Mouse (Mus musculus) heart, postnatal 0 days (tissue): ENCODE results near the gene Pip5k1b. TPM values are rescaled to one million over a fixed set of nuclear protein-coding genes. Genes with fewer than 3 reads are reported as not detected.
A peak's percentile ranks its signal among the peaks of the same experiment; 100 is the strongest.

Experiments
- ATAC-seq: fragments of 200-750 bp; cut with Nextera tagmentation; 2 replicates; pipeline ENCODE4 v1.8.0; 2017; ENCODE audit warnings: low read depth, moderate number of reproducible peaks, moderate library complexity; ENCODE audit not compliant: insufficient read depth
- DNase-seq: peaks from one replicate; pipeline ENCODE4 v3.0.0-alpha.2; 2016; ENCODE audit warnings: low spot score
- H3K27ac ChIP-seq: fragments of 300-500 bp; sonication (generic); 2 replicates; pipeline ENCODE4 v1.5.1; 2014; ENCODE audit warnings: low read depth, mild to moderate bottlenecking
- H3K27me3 ChIP-seq: fragments of 300-500 bp; sonication (generic); 2 replicates; pipeline ENCODE4 v1.6.1; 2014; ENCODE audit warnings: low read length, mixed read lengths; ENCODE audit not compliant: control insufficient read depth, insufficient read depth
- H3K36me3 ChIP-seq: fragments of 300-500 bp; sonication (generic); replicated peaks from 2 replicates; pipeline ENCODE4 v1.6.1; 2014; ENCODE audit warnings: low read length, mixed read lengths; ENCODE audit not compliant: control insufficient read depth, insufficient read depth
- H3K4me1 ChIP-seq: fragments of 300-500 bp; sonication (generic); 2 replicates; pipeline ENCODE4 v1.6.1; 2014; ENCODE audit warnings: antibody characterized with exemption; ENCODE audit not compliant: control insufficient read depth, insufficient read depth
- H3K4me2 ChIP-seq: fragments of 300-500 bp; sonication (generic); 2 replicates; pipeline ENCODE4 v1.6.1; 2014; ENCODE audit warnings: low read depth, mild to moderate bottlenecking, low read length, moderate library complexity
- H3K4me3 ChIP-seq: fragments of 300-500 bp; sonication (generic); 2 replicates; pipeline ENCODE4 v1.5.1; 2014; ENCODE audit warnings: low read depth, low read length
- H3K9ac ChIP-seq: fragments of 300-500 bp; sonication (generic); replicated peaks from 2 replicates; pipeline ENCODE4 v1.6.1; 2014; ENCODE audit warnings: low read depth, low read length, mixed read lengths
- H3K9me3 ChIP-seq: fragments of 300-500 bp; sonication (generic); replicated peaks from 2 replicates; pipeline ENCODE4 v1.6.1; 2016; ENCODE audit warnings: low read length; ENCODE audit not compliant: control insufficient read depth
- CTCF ChIP-seq: IDR thresholded peaks from 2 replicates; pipeline ENCODE4 v1.5.1; 2016; ENCODE audit warnings: antibody characterized with exemption, control low read depth, low read depth
- EP300 ChIP-seq: IDR thresholded peaks from 2 replicates; pipeline ENCODE4 v1.6.1; 2016; ENCODE audit warnings: antibody characterized with exemption, low read depth
- WGBS: fragments of 180-500 bp; shearing (Covaris S2); extraction: QIAGEN DNeasy Blood & Tissue Kit; methylation state at CpG from one replicate; pipeline ENCODE4 v1.1.7; 2014; 5-methylcytosine and 5-hydroxymethylcytosine counted together
- polyA plus RNA-seq: library from polyadenylated mRNA; unstranded; fragments of >200 nt; fragmentation: Nextera tagmentation; extraction: Ambion mirVana; gene quantifications from 2 replicates; pipeline ENCODE4 v1.2.1, GENCODE M21; 2015
- total RNA-seq: library from RNA; depleted of rRNA; stranded (reverse); fragments of >200 nt; gene quantifications from 2 replicates; pipeline ENCODE4 v1.2.3, GENCODE M21; 2014; ENCODE audit warnings: low replicate concordance

Gene Pip5k1b
- total and polyA plus RNA-seq, 2 experiments from 2014 or later, result 14.0 to 19.2 TPM

DNA sequence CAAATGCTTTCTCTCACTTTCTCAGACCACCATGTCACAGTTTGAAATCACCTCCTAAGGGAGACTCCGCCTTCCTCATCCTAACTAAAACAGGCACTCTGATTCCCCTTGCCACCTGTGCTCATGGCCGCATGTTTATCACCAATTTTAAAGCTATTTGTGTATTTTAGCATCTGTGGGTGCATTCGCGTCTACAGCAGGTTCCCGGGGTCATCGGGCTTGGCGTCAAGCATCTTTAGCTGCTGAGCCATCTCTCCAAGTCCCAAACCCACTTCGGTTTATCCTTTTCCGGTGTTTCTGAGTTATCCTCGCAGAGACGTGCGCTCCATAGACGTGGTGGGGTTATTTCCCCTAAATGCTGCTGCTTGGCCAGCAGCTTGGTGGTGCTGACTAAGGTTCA, 20.5 kb upstream of the Pip5k1b start:
- Histone ChIP-seq H3K4me2 (no peak overlapping the region), H3K27me3 (no peaks in the 10 kb centered on the region), H3K27ac (no peak overlapping the region), H3K4me1 (peaks cover 15% of the 10 kb centered on the region), H3K4me3 (no peak overlapping the region), H3K9me3 (no peaks in the 10 kb centered on the region), H3K36me3 (no peaks in the 10 kb centered on the region), H3K9ac (no peak overlapping the region)
- 93% methylated on average over 13 of the region's 13 CpGs for WGBS
- no peak for DNase-seq
- TF ChIP-seq EP300, result no peak
- no peak for TF ChIP-seq CTCF
- no peak for ATAC-seq

DNA sequence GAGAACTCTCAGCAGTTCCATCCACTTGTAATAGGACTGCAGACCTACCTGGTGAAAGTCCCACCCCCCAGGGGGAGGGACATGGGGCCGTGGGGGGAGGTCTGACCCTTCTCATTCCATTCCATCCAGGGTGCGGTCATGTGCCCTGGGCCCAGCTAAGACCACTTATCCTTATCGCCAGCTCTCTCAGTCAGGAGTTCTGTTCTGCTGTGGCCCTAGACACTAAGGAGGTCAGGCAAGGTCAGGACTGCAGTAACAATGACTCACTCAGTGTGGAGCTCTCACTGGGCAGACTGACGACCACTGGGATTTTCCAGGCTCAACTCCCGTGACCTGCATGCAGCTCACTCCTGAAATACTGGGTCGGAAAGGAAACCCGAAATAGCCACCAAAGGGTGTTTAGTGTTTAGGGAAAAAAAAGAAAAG, 16.1 kb upstream of the Pip5k1b start:
- Histone ChIP-seq H3K4me2 (no peak overlapping the region), H3K9me3 (no peaks in the 10 kb centered on the region), H3K27me3 (no peaks in the 10 kb centered on the region), H3K9ac (no peak overlapping the region), H3K4me1 (peaks cover 15% of the 10 kb centered on the region), H3K4me3 (no peak overlapping the region), H3K36me3 (no peaks in the 10 kb centered on the region), H3K27ac (peak overlapping the region; percentile 51; the same call in 1 of the 2 replicates)
- peak; percentile 6; the same call in 1 of the 2 replicates for TF ChIP-seq CTCF
- peak; percentile 95 for TF ChIP-seq EP300
- DNase-seq, result peak; percentile 59
- peak; percentile 97 for ATAC-seq
- WGBS, result 16% methylated on average over 7 of the region's 7 CpGs

DNA sequence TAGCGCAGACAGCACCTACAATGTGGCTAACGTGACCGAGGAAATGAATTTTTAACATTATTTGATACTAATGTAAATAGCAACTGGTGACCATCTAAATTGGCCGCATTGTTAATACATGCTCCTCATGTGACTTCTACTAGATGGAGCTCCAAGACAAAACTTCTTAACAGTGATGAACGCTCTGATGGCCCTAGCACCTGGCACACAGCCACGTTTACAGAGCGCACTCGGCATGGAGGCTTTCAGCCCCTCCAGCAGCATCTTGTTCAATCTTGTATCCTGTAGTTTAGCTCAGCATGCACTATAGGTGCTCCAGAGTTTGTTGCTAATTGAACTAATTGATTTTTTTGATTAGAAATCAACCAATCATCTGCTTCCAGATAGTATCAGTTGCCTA, 15.3 kb upstream of the Pip5k1b start:
- Histone ChIP-seq H3K9ac (no peak overlapping the region), H3K4me3 (no peak overlapping the region), H3K27ac (0 out of 2 replicates have a peak overlapping the region, but pooled peaks have one; percentile 51), H3K4me1 (peaks cover 15% of the 10 kb centered on the region), H3K4me2 (no peak overlapping the region), H3K27me3 (no peaks in the 10 kb centered on the region), H3K9me3 (no peaks in the 10 kb centered on the region), H3K36me3 (no peaks in the 10 kb centered on the region)
- ATAC-seq (no peak), DNase-seq (no peak)
- TF ChIP-seq EP300 (no peak), CTCF (no peak)
- 66% methylated on average over 8 of the region's 8 CpGs for WGBS

DNA sequence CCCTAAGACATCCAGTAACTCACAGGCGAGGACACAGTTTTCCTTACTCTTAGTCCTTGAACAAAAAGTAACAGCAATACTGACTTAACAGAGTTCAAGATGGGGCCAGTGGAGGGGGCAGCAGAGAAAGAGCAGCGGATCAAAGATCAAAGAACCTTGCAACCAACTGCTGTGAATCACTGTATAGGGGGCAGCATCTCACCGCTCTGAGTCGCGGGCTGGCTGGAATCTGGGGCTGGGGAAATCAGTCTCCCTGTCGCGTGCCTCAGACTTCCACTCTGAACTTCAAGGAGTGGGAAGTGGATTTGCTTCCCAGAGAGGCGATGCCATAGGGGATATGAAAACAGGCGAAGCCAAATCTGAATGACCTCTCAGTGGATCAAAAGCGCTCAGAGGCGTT, 1.8 kb upstream of the Pip5k1b start:
- H3K27me3 ChIP-seq, result no peaks in the 10 kb centered on the region
- WGBS, result 3% methylated on average over 11 of the region's 11 CpGs
- H3K4me3 ChIP-seq, result peak overlapping the region; percentile 98
- peak overlapping the region; percentile 91 for H3K4me2 ChIP-seq
- H3K9me3 ChIP-seq, result no peaks in the 10 kb centered on the region
- 0 out of 2 replicates have a peak overlapping the region, but pooled peaks have one; percentile 4 for H3K27ac ChIP-seq
- H3K36me3 ChIP-seq, result no peaks in the 10 kb centered on the region
- DNase-seq, result peak; percentile 55
- no peak overlapping the region for H3K9ac ChIP-seq
- peaks cover 23% of the 10 kb centered on the region for H3K4me1 ChIP-seq
- TF ChIP-seq EP300, result no peak
- TF ChIP-seq CTCF, result peak; percentile 48
- no peak for ATAC-seq

DNA sequence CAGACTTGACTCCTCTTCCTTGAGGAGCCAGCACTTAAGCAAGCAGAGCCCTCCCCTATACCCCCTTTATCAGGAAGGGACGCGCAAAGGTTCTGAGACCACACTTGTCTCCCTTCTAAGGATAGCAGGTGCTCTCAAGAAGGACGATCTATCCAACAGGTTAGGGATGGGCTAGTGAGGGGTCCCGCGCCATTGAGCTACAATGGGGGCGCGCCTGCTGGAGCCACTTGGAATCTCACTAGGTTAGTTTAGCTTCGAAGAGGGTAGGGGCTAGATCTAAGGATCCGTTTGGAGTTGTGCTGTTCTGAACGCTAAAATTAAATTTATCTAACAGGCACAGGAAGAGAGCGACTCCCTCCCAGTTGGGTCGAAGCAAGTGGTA, 904 bp upstream of the Pip5k1b start:
- no peaks in the 10 kb centered on the region for H3K27me3 ChIP-seq
- H3K4me1 ChIP-seq, result peaks cover 23% of the 10 kb centered on the region
- peak overlapping the region; percentile 94 for H3K27ac ChIP-seq
- H3K4me3 ChIP-seq, result peak overlapping the region; percentile 98
- peak overlapping the region; percentile 91 for H3K4me2 ChIP-seq
- H3K9ac ChIP-seq, result peak overlapping the region; percentile 76
- ATAC-seq (no peak), DNase-seq (no peak)
- WGBS, result under 1% methylated on average over 12 of the region's 12 CpGs
- TF ChIP-seq CTCF (no peak), EP300 (no peak)
- no peaks in the 10 kb centered on the region for H3K9me3 ChIP-seq
- H3K36me3 ChIP-seq, result no peaks in the 10 kb centered on the region
